Mouse (Mus musculus) hindbrain, embryonic 10.5 days (tissue): ENCODE measurements around the gene Cops4. TPM values are rescaled to one million over a fixed set of nuclear protein-coding genes. Genes with fewer than 3 reads are reported as not detected.

Experiments used
- DNase-seq: peaks from one replicate; pipeline ENCODE4 v3.0.0-alpha.2; 2017; ENCODE audit warnings: low spot score
- H3K27ac ChIP-seq: fragments of 300-500 bp; sonication (generic); 2 replicates; pipeline ENCODE4 v1.5.1; 2016; ENCODE audit warnings: mild to moderate bottlenecking, moderate library complexity
- H3K27me3 ChIP-seq: fragments of 300-500 bp; sonication (generic); 2 replicates; pipeline ENCODE4 v1.6.1; 2016; ENCODE audit warnings: mild to moderate bottlenecking; ENCODE audit not compliant: poor library complexity, insufficient read depth, severe bottlenecking
- H3K36me3 ChIP-seq: fragments of 300-500 bp; sonication (generic); 2 replicates; pipeline ENCODE4 v1.6.1; 2016; ENCODE audit warnings: mild to moderate bottlenecking, moderate library complexity
- H3K4me1 ChIP-seq: fragments of 300-500 bp; sonication (generic); replicated peaks from 2 replicates; pipeline ENCODE4 v1.6.1; 2016; ENCODE audit warnings: mild to moderate bottlenecking
- H3K4me3 ChIP-seq: fragments of 300-500 bp; sonication (generic); 2 replicates; pipeline ENCODE4 v1.5.1; 2016; ENCODE audit warnings: mild to moderate bottlenecking, moderate library complexity
- H3K9me3 ChIP-seq: fragments of 300-500 bp; sonication (generic); 2 replicates; pipeline ENCODE4 v1.6.1; 2016; ENCODE audit warnings: mild to moderate bottlenecking, moderate library complexity
- WGBS: fragments of 180-500 bp; shearing (Covaris S2); methylation state at CpG from one replicate; pipeline ENCODE4 v1.1.7; 2016; 5-methylcytosine and 5-hydroxymethylcytosine counted together
- polyA plus RNA-seq: library from polyadenylated mRNA; unstranded; fragments of >200 nt; fragmentation: Nextera tagmentation; extraction: Ambion mirVana; gene quantifications from 2 replicates; pipeline ENCODE4 v1.2.1, GENCODE M21; 2016

Cops4 gene
- polyA plus RNA-seq, 1 experiment from 2014 or later, result 224 TPM

GRCm38 (mm10) chr5:100501267-100501666, 16.8 kb upstream of the Cops4 start:
- DNase-seq, result no peak
- WGBS, result 88% methylated on average over 4 of the region's 4 CpGs
- H3K27me3 ChIP-seq, result no peaks in the 10 kb centered on the region
- H3K4me3 ChIP-seq, result no peak overlapping the region; the same call in 1 of the 2 replicates
- no peaks in the 10 kb centered on the region for H3K36me3 ChIP-seq
- peak overlapping the region; percentile 89 for H3K27ac ChIP-seq
- peaks cover 24% of the 10 kb centered on the region for H3K4me1 ChIP-seq
- no peaks in the 10 kb centered on the region for H3K9me3 ChIP-seq

- Histone ChIP-seq H3K4me1 (no peaks in the 10 kb centered on the region), H3K4me3 (no peak overlapping the region), H3K27me3 (no peaks in the 10 kb centered on the region), H3K36me3 (no peaks in the 10 kb centered on the region), H3K27ac (no peak overlapping the region), H3K9me3 (no peaks in the 10 kb centered on the region)
- DNase-seq, result no peak
- WGBS, result 77% methylated on average over 11 of the region's 11 CpGs
Observed at GRCm38 (mm10) chr5:100509247-100509646, 8.9 kb upstream of the Cops4 start.

DNA sequence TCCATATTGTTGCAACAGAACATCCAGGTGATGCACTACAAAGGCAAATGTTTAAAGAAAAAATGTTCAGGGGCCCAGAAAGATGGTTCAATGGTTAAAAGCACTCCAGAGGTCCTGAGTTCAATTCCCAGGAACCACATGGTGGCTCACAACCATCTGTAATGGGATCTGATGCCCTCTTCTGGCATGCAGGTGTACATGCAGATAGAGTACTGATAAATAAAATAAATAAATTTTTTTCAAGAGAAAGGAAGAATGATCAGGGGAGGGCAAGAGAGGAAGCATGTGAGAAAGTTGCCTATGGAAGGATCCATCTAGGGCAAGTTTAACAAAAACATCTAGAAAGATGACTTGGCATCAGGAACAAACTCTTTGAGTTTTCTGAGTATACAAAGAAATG, 5.5 kb upstream of the Cops4 start:
- no peak for DNase-seq
- no peak overlapping the region for H3K4me3 ChIP-seq
- H3K4me1 ChIP-seq, result peaks cover 2% of the 10 kb centered on the region; the same call in 1 of the 2 replicates
- no peaks in the 10 kb centered on the region for H3K36me3 ChIP-seq
- no peak overlapping the region for H3K27ac ChIP-seq
- no peaks in the 10 kb centered on the region for H3K9me3 ChIP-seq
- H3K27me3 ChIP-seq, result no peaks in the 10 kb centered on the region

DNA sequence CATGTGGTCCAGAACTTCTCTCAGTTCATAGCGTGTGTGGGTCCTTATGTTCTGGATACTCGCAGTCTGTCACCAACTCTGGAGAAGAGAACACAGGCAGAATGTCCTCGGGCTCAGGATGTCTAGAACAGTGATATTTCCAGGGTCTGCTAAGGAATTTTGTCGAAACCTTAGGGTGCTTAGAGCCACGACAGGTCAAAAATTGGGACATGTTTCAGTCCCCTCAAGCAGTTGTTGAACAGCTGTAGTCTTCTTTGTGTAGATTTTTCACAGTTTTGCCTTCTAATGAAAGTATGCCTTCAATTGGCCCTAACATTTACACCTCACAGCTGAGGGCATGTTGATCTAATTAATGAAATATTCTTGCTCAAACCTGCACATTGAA, 910 bp downstream of the Cops4 start:
- H3K4me3 ChIP-seq, result peak overlapping the region; percentile 87
- WGBS, result 11% methylated on average over 5 of the region's 5 CpGs
- H3K27ac ChIP-seq, result peak overlapping the region; percentile 94
- peaks cover 14% of the 10 kb centered on the region for H3K36me3 ChIP-seq
- DNase-seq, result no peak
- no peaks in the 10 kb centered on the region for H3K9me3 ChIP-seq
- H3K4me1 ChIP-seq, result peaks cover 17% of the 10 kb centered on the region
- no peaks in the 10 kb centered on the region for H3K27me3 ChIP-seq

GRCm38 (mm10) chr5:100520223-100520622, 2.1 kb downstream of the Cops4 start:
- WGBS, result 85% methylated on average over 2 of the region's 2 CpGs
- DNase-seq, result no peak
- Histone ChIP-seq H3K4me3 (no peak overlapping the region), H3K27me3 (no peaks in the 10 kb centered on the region), H3K4me1 (peaks cover 17% of the 10 kb centered on the region), H3K27ac (no peak overlapping the region), H3K36me3 (peaks cover 23% of the 10 kb centered on the region), H3K9me3 (no peaks in the 10 kb centered on the region)

GRCm38 (mm10) chr5:100523331-100523730, 5.2 kb downstream of the Cops4 start:
- Histone ChIP-seq H3K27me3 (no peaks in the 10 kb centered on the region), H3K27ac (no peak overlapping the region), H3K4me1 (peaks cover 12% of the 10 kb centered on the region), H3K9me3 (no peaks in the 10 kb centered on the region), H3K36me3 (peaks cover 39% of the 10 kb centered on the region), H3K4me3 (no peak overlapping the region)
- 96% methylated on average over 1 of the region's 1 CpGs for WGBS
- no peak for DNase-seq

GRCm38 (mm10) chr5:100524921-100525320, 6.8 kb downstream of the Cops4 start:
- WGBS, result 96% methylated on average over 9 of the region's 9 CpGs
- Histone ChIP-seq H3K4me3 (no peak overlapping the region), H3K27me3 (no peaks in the 10 kb centered on the region), H3K9me3 (no peaks in the 10 kb centered on the region), H3K27ac (no peak overlapping the region), H3K4me1 (peaks cover 3% of the 10 kb centered on the region), H3K36me3 (peaks cover 55% of the 10 kb centered on the region)
- DNase-seq, result no peak

DNA sequence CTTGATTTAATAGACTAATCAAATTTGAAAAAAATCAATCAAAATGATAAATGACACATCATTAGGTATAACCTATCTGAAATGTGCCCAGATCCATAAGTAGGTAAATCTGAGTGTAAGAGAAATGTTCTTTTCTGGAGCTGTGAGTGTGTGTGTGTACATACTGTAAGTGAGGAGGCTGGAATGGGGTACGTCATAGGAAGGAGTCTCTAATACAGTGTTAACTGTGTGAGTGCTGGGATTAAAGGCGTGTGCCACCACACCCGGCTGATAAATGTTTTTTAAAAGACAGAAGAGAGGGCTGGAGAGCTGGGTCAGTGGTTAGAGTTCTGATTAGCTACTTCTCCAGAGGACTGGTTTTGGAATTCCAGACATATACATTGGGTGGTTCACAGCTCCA, 7.5 kb downstream of the Cops4 start:
- no peak overlapping the region for H3K4me3 ChIP-seq
- H3K9me3 ChIP-seq, result no peaks in the 10 kb centered on the region
- H3K4me1 ChIP-seq, result no peaks in the 10 kb centered on the region
- no peak for DNase-seq
- WGBS, result 91% methylated on average over 3 of the region's 3 CpGs
- no peaks in the 10 kb centered on the region for H3K27me3 ChIP-seq
- peaks cover 62% of the 10 kb centered on the region for H3K36me3 ChIP-seq
- no peak overlapping the region for H3K27ac ChIP-seq

DNA sequence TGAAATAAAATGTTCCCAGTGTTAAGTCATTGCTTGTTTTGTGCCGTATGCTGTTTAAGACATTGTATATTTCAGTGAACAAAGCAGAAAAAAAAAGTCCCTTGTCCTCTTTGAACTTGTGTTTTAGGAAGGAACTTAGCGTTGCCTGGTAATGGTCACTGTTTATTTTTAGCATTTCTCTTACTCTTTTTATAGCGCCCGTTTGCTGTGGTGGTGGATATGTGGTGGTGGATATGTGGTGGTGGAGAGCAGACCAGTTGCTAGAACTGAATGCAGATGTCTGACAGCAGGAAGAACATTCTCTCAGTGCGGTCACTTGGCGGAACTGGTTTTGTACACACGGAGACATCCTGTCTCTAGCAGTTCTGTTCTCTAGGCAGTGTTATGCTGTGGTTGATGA, 8.1 kb downstream of the Cops4 start:
- H3K27ac ChIP-seq, result no peak overlapping the region
- no peaks in the 10 kb centered on the region for H3K4me1 ChIP-seq
- 92% methylated on average over 7 of the region's 7 CpGs for WGBS
- peaks cover 67% of the 10 kb centered on the region for H3K36me3 ChIP-seq
- H3K9me3 ChIP-seq, result no peaks in the 10 kb centered on the region
- no peak overlapping the region for H3K4me3 ChIP-seq
- DNase-seq, result no peak
- no peaks in the 10 kb centered on the region for H3K27me3 ChIP-seq

- no peaks in the 10 kb centered on the region for H3K4me1 ChIP-seq
- 81% methylated on average over 7 of the region's 7 CpGs for WGBS
- DNase-seq, result no peak
- H3K27ac ChIP-seq, result no peak overlapping the region
- no peaks in the 10 kb centered on the region for H3K9me3 ChIP-seq
- H3K36me3 ChIP-seq, result peaks cover 89% of the 10 kb centered on the region
- no peak overlapping the region for H3K4me3 ChIP-seq
- H3K27me3 ChIP-seq, result no peaks in the 10 kb centered on the region
Observed at GRCm38 (mm10) chr5:100535826-100536225, 17.7 kb downstream of the Cops4 start.

- Histone ChIP-seq H3K36me3 (peaks cover 89% of the 10 kb centered on the region), H3K4me3 (no peak overlapping the region), H3K4me1 (no peaks in the 10 kb centered on the region), H3K9me3 (no peaks in the 10 kb centered on the region), H3K27ac (no peak overlapping the region), H3K27me3 (no peaks in the 10 kb centered on the region)
- DNase-seq, result no peak
- 92% methylated on average over 3 of the region's 3 CpGs for WGBS
Observed at GRCm38 (mm10) chr5:100536638-100537037, 18.5 kb downstream of the Cops4 start.

DNA sequence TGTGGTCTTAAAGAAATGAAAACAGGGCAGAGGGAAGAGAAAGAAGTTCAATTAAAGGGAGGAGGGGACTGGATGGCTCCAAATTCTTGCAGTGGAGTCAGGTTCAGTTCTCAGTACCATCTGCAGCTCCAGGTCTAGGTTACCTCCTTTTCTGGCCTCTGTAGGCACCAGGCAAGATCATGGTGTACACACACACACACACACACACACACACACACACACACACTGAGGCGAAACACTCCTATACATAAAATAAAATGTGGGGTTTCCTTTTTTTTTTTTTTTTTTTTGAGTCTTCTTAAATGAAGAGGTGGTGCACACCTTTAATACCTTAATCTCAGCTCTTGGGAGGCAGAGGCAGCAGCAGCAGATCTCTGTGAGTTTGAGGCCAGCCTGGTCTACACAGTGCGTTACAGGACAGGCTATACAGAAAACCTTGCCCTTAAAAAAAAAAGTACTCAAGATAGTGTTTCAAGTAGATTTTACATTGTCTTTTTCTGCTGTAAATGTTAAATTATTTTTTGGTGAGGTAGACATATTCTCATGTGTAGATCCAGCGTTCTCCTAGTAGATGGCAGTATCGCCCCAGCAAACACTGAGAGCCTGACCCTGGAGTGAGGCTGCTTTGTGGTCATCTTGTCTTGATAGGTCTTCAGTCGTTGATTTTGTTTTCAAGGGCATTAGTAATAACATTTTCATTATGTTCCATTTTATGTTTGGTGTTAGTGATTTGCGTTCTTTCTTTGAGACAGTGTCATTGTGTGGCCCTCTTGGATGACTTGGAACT, 28.4 kb downstream of the Cops4 start:
- Histone ChIP-seq H3K4me1 (no peaks in the 10 kb centered on the region), H3K27ac (no peak overlapping the region), H3K9me3 (0 out of 2 replicates have a peak, but pooled peaks cover 2% of the 10 kb centered on the region), H3K4me3 (no peak overlapping the region), H3K36me3 (peaks cover 88% of the 10 kb centered on the region), H3K27me3 (no peaks in the 10 kb centered on the region)
- DNase-seq, result no peak
- 91% methylated on average over 6 of the region's 6 CpGs for WGBS

DNA sequence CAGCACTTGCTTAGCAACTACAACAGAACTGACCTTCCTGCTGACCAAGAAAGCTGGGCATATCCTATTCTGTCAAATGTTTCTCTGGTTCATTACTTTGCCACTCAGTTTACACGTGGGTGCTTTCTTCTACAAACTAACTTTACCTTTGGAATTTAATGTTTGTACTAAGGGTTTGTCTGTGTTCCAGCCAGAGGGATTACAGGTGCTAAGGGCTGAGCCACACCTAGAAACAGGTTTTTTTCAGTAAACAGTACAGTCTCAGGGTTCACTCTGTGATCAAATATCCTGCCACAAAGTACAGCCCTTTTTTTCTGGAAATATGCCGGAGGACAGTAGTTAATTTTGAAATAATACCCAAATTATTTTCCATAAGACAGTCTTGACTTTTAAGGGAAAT, 30.1 kb downstream of the Cops4 start:
- no peak overlapping the region for H3K4me3 ChIP-seq
- no peak overlapping the region for H3K27ac ChIP-seq
- no peak for DNase-seq
- H3K4me1 ChIP-seq, result no peaks in the 10 kb centered on the region
- 0 out of 2 replicates have a peak, but pooled peaks cover 2% of the 10 kb centered on the region for H3K9me3 ChIP-seq
- no peaks in the 10 kb centered on the region for H3K27me3 ChIP-seq
- peaks cover 70% of the 10 kb centered on the region for H3K36me3 ChIP-seq
- 93% methylated on average over 2 of the region's 2 CpGs for WGBS
